Mouse (Mus musculus) cerebellum, adult 9-11 months (tissue): ENCODE data around the gene Nlrc3.

Experiments used
- DNase-seq: peaks from one replicate; pipeline ENCODE4 v3.0.0; 2022

The Nlrc3 gene

GRCm38 (mm10) chr16:3923966-3924365 is 52.5 kb downstream of the Nlrc3 start:
- DNase-seq: no peak

GRCm38 (mm10) chr16:3923515-3923914 is 52.9 kb downstream of the Nlrc3 start:
- no peak for DNase-seq

- DNase-seq: no peak
Measured at GRCm38 (mm10) chr16:3920756-3921155, 55.7 kb downstream of the Nlrc3 start.

GRCm38 (mm10) chr16:3909118-3909517 is 67.3 kb downstream of the Nlrc3 start:
- DNase-seq: no peak

- peak; percentile 95 for DNase-seq
Measured at GRCm38 (mm10) chr16:3908537-3909111, 67.8 kb downstream of the Nlrc3 start, which contains the start of the genes 1700037C18Rik and Cluap1. TSS of gene 1700037C18Rik (minus strand) at chr16:3908689. TSS of gene Cluap1 (plus strand) at chr16:3908801.

- DNase-seq: no peak
Measured at GRCm38 (mm10) chr16:3907471-3907870, 69.0 kb downstream of the Nlrc3 start.

- DNase-seq: no peak
Measured at GRCm38 (mm10) chr16:3896553-3896952, 79.9 kb downstream of the Nlrc3 start.

GRCm38 (mm10) chr16:3896046-3896445 is 80.4 kb downstream of the Nlrc3 start:
- no peak for DNase-seq

- DNase-seq: no peak
Measured at GRCm38 (mm10) chr16:3895173-3895792, 81.1 kb downstream of the Nlrc3 start.
